Mouse (Mus musculus) cortical plate, adult 2 months (tissue): ENCODE data around the gene Siglecg.

Experiments used
- CTCF ChIP-seq: fragments of 200-500 bp; IDR thresholded peaks from 2 replicates; pipeline ENCODE4 v1.5.1; 2011; ENCODE audit warnings: mild to moderate bottlenecking, control low read depth, low read length; ENCODE audit not compliant: insufficient read depth; ENCODE audit errors: extremely low read depth
- POLR2A ChIP-seq: fragments of 200-500 bp; IDR thresholded peaks from 2 replicates; pipeline ENCODE4 v1.6.1; 2011; ENCODE audit warnings: mild to moderate bottlenecking, low read length, control low read depth; ENCODE audit not compliant: insufficient read depth; ENCODE audit errors: extremely low read depth

DNA sequence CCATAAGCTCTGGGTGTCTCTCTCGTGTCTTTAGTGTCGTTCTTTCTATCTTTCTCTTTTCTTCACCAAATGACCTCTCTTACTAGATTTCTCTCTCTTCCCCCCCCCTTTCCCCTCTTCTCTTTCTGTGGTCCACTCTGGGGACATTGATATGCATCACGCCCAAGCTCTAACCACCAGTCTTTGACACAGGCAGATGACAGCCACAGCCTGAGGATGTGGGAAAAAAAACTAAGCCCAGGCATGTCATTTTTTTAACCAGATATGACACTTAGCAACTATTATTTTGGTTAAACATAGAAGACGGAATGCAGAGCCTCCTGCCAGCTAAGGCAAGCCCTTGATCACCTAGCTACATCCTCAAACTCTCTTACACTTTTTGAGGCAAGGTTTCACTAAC lies 30.6 kb downstream of the Siglecg start:
- TF ChIP-seq CTCF (no peak), POLR2A (no peak)
